Mouse (Mus musculus) heart, embryonic 13.5 days (tissue): ENCODE measurements around the gene Gm21190. TPM values are rescaled to one million over a fixed set of nuclear protein-coding genes. Genes with fewer than 3 reads are reported as not detected.
"Not testable (repeated sequence)": the region's sequence is repeated elsewhere in the genome, so short reads cannot be mapped to it uniquely, and the experiment has no call there.

Source experiments
- ATAC-seq: fragments of 200-750 bp; cut with Nextera tagmentation; 2 replicates; pipeline ENCODE4 v1.8.0; 2017; ENCODE audit warnings: moderate TSS enrichment; ENCODE audit not compliant: insufficient number of reproducible peaks, low FRiP score, low TSS enrichment; ENCODE audit errors: extremely low read depth
- H3K27ac ChIP-seq: fragments of 300-500 bp; sonication (generic); replicated peaks from 2 replicates; pipeline ENCODE4 v1.5.1; 2015; ENCODE audit warnings: moderate library complexity, mild to moderate bottlenecking, inconsistent platforms
- H3K27me3 ChIP-seq: fragments of 300-500 bp; sonication (generic); replicated peaks from 2 replicates; pipeline ENCODE4 v1.6.1; 2015; ENCODE audit warnings: mild to moderate bottlenecking, inconsistent platforms
- H3K36me3 ChIP-seq: fragments of 300-500 bp; sonication (generic); 2 replicates; pipeline ENCODE4 v1.6.1; 2015; ENCODE audit warnings: mild to moderate bottlenecking, inconsistent platforms
- H3K4me1 ChIP-seq: fragments of 300-500 bp; sonication (generic); 2 replicates; pipeline ENCODE4 v1.6.1; 2015; ENCODE audit warnings: inconsistent platforms
- H3K4me2 ChIP-seq: fragments of 300-500 bp; sonication (generic); 2 replicates; pipeline ENCODE4 v1.6.1; 2015; ENCODE audit warnings: inconsistent platforms, mild to moderate bottlenecking, moderate library complexity
- H3K4me3 ChIP-seq: fragments of 300-500 bp; sonication (generic); 2 replicates; pipeline ENCODE4 v1.5.1; 2015; ENCODE audit warnings: moderate library complexity, mild to moderate bottlenecking, inconsistent platforms
- H3K9ac ChIP-seq: fragments of 300-500 bp; sonication (generic); 2 replicates; pipeline ENCODE4 v1.6.1; 2015; ENCODE audit warnings: inconsistent platforms, mild to moderate bottlenecking, moderate library complexity
- H3K9me3 ChIP-seq: fragments of 300-500 bp; sonication (generic); 2 replicates; pipeline ENCODE4 v1.6.1; 2016; ENCODE audit warnings: inconsistent platforms
- WGBS: fragments of 180-500 bp; shearing (Covaris S2); methylation state at CpG from one replicate; pipeline ENCODE4 v1.1.7; 2015; ENCODE audit warnings: mixed read lengths; 5-methylcytosine and 5-hydroxymethylcytosine counted together
- polyA plus RNA-seq: library from polyadenylated mRNA; unstranded; fragments of >200 nt; fragmentation: Nextera tagmentation; extraction: Ambion mirVana; gene quantifications from 2 replicates; pipeline ENCODE4 v1.2.1, GENCODE M21; 2015

Gene Gm21190
- polyA plus RNA-seq, 1 experiment from 2014 or later, result not detected

- H3K4me2 ChIP-seq, H3K27ac ChIP-seq, H3K36me3 ChIP-seq, H3K4me1 ChIP-seq, ATAC-seq, H3K27me3 ChIP-seq, H3K4me3 ChIP-seq, H3K9ac ChIP-seq: not testable (repeated sequence)
- H3K9me3 ChIP-seq, result peaks cover 29% of the 10 kb centered on the region
- WGBS, result 47% methylated on average over 4 of the region's 4 CpGs
Measured at GRCm38 (mm10) chr5:15483576-15483975, 45.4 kb downstream of the Gm21190 start.

GRCm38 (mm10) chr5:15482815-15483214 lies 46.2 kb downstream of the Gm21190 start:
- H3K27me3 ChIP-seq, ATAC-seq, H3K4me1 ChIP-seq, H3K36me3 ChIP-seq, H3K27ac ChIP-seq, H3K4me3 ChIP-seq, H3K9ac ChIP-seq, H3K4me2 ChIP-seq: not testable (repeated sequence)
- WGBS, result 47% methylated on average over 2 of the region's 2 CpGs
- H3K9me3 ChIP-seq, result peaks cover 32% of the 10 kb centered on the region; the same call in 1 of the 2 replicates

GRCm38 (mm10) chr5:15476423-15476822 lies 52.6 kb downstream of the Gm21190 start, which contains the start of gene Gm21149:
Gm21149 (minus strand) TSS chr5:15476523.
- H3K27me3 ChIP-seq, H3K4me2 ChIP-seq, H3K36me3 ChIP-seq, H3K27ac ChIP-seq, H3K4me1 ChIP-seq, ATAC-seq, H3K4me3 ChIP-seq, H3K9ac ChIP-seq: not testable (repeated sequence)
- 47% methylated on average over 1 of the region's 1 CpGs for WGBS
- peaks cover 20% of the 10 kb centered on the region for H3K9me3 ChIP-seq

Other genes with a start within 250 kb of the Gm21190 start
- gene Gm21149, start 52.7 kb downstream of the Gm21190 start, polyA plus RNA-seq, result 0.17 and 0.36 TPM in 2 replicates
- gene Gm21083, start 48.1 kb upstream of the Gm21190 start, polyA plus RNA-seq, result not detected in 2 replicates
- gene Speer4d, start 89.8 kb upstream of the Gm21190 start, polyA plus RNA-seq, result 0.28 TPM in 1 of 2 replicates, not detected in the other
- not detected in 2 replicates for gene 4930572O03Rik, start 127.8 kb upstream of the Gm21190 start, polyA plus RNA-seq
- gene Speer4c, start 185.0 kb upstream of the Gm21190 start, polyA plus RNA-seq, result not detected in 2 replicates